Mouse (Mus musculus): Measurements from ENCODE around the gene 4933436I01Rik. TPM values are rescaled to one million over a fixed set of nuclear protein-coding genes. Genes with fewer than 3 reads are reported as not detected.

4933436I01Rik gene
- not detected in 2 replicates for polyA plus RNA-seq (2015; fragmentation: Nextera tagmentation; extraction: Ambion mirVana)

DNA sequence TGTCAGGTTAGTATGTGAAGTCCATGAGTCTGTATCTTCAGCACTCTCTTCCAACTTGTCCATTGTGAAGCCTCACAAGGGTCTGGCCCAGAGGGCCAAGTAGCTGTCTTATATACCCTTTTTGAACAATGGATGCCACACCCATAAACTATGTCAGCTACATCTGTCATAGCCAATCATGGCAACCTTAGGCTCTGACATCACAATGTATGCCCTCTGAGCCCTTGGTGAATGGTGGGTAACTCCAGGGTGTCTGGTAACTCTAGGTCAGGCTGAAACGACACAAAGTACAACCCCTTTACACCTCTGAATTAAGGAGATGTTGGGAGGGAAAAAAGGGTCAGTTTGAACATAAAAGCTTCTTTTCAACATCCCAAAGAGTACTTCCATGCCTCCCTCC lies at the start of gene 4933436I01Rik:
TSS of gene 4933436I01Rik (minus strand) at position 101 of the 400 bp plus-strand sequence.
- H3K4me1 ChIP-seq = no peaks in the 10 kb centered on the region
- H3K27ac ChIP-seq = no peak within 1 kb of the TSS
- no peak within 1 kb of the TSS for H3K9ac ChIP-seq
- H3K36me3 ChIP-seq = no peaks in the 10 kb centered on the region
- no peak for ATAC-seq (ENCODE audit: low FRiP score, low read depth)
- WGBS = 67% methylated on average over 1 of the region's 1 CpGs
- H3K27me3 ChIP-seq = no peaks in the 10 kb centered on the region
- H3K4me3 ChIP-seq = no peak within 1 kb of the TSS
- no peaks in the 10 kb centered on the region for H3K9me3 ChIP-seq
- H3K4me2 ChIP-seq (replicated peaks) = no peak within 1 kb of the TSS

DNA sequence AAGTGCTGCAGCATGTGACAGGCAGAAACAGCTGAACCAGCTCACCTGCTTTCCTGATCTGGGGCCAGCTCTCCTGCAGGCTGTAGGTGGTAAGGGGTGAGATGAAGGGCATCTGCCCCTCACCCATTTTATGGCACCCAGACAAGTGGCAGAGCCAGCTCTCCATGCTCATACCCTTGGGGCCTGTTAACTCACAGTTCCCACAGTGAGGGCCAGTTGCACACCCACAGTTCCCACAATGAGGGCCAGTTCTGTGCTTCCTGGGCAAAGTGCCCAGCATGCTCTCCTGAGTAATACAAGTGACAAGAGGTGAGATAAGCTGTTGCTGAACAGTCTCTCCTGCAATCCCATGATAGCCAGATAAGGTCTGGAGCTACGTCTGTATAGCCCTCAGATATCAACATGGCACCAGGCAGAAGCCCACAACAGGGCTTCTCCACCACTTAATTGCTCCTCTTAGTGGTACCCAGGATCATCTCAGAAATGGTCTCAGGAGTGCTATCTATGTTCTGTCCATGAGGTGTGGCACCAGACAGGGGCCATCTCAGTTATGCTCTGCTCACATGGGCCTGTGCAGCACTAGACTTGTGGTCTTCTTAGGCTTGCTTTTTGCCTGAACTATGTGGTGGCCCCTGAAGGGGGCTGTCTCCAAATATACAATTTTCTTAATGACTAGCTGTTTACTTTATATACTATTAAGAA lies 3.7 kb upstream of the 4933436I01Rik start:
- H3K9me3 ChIP-seq = no peaks in the 10 kb centered on the region
- no peak overlapping the region for H3K4me2 ChIP-seq (replicated peaks)
- no peak overlapping the region for H3K9ac ChIP-seq
- 67% methylated on average over 1 of the region's 1 CpGs for WGBS
- no peak for ATAC-seq (ENCODE audit: low FRiP score, low read depth)
- no peaks in the 10 kb centered on the region for H3K36me3 ChIP-seq
- H3K27me3 ChIP-seq = no peaks in the 10 kb centered on the region
- H3K4me3 ChIP-seq = no peak overlapping the region
- no peaks in the 10 kb centered on the region for H3K4me1 ChIP-seq
- H3K27ac ChIP-seq = no peak overlapping the region

DNA sequence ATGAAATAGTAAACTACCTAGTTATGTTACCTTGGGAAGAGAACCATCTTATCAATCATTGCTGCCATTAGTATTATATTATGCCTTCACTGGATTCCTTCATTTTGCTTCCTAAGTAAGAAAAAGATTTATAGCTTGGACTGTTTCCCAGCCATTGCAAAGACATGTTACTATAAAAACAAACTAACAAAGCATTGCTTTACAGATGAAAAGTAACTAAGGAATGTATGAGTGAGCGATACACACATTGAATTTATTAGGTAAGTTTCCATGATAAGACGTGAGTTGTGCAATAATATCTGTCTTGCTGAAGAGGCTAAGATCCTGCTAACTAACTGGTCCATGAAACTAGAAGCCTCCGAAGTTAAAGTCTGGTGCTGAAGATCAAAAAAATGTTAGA lies 37.8 kb downstream of the 4933436I01Rik start:
- Histone ChIP-seq H3K27ac (no peak overlapping the region), H3K9ac (no peak overlapping the region), H3K4me1 (no peaks in the 10 kb centered on the region), H3K27me3 (no peaks in the 10 kb centered on the region), H3K4me2 (replicated peaks) (no peak overlapping the region), H3K9me3 (no peaks in the 10 kb centered on the region), H3K36me3 (no peaks in the 10 kb centered on the region), H3K4me3 (no peak overlapping the region)
- ATAC-seq (ENCODE audit: low FRiP score, low read depth) = no peak
- WGBS = 65% methylated on average over 3 of the region's 3 CpGs

Other genes with a start within 250 kb of the 4933436I01Rik start
- not detected in 2 replicates for gene Gm1140, start 227.9 kb downstream of the 4933436I01Rik start, polyA plus RNA-seq (2015; fragmentation: Nextera tagmentation; extraction: Ambion mirVana)
- gene Gm14692, start 225.8 kb downstream of the 4933436I01Rik start, polyA plus RNA-seq (2015; fragmentation: Nextera tagmentation; extraction: Ambion mirVana) = not detected in 2 replicates